Mouse (Mus musculus): ENCODE data around the gene Gpr37. TPM values are rescaled to one million over a fixed set of nuclear protein-coding genes. Genes with fewer than 3 reads are reported as not detected.
A peak's percentile ranks its signal among the peaks of the same experiment; 100 is the strongest.

The Gpr37 gene
- polyA plus RNA-seq, 1 experiment: 6.4 TPM

- TF ChIP-seq POLR2A (IDR thresholded peaks at IDR 0.05; ENCODE audit: control insufficient read depth, low read depth, low read length) (peak; percentile 19), CTCF (IDR thresholded peaks at IDR 0.05; ENCODE audit: control insufficient read depth, insufficient read depth, insufficient replicate concordance, low read depth, low read length) (no peak)
- H3K27ac ChIP-seq (ENCODE audit: control insufficient read depth, insufficient read depth, low read depth, low read length): 0 out of 2 replicates have a peak overlapping the region, but pooled peaks have one; percentile 26
- H3K27me3 ChIP-seq (ENCODE audit: control insufficient read depth, insufficient read depth, low read length): no peaks in the 10 kb centered on the region
Measured at GRCm38 (mm10) chr6:25689520-25690283, 827 bp downstream of the Gpr37 start.

GRCm38 (mm10) chr6:25688927-25689519 lies 1.5 kb downstream of the Gpr37 start:
- peaks cover 3% of the 10 kb centered on the region for H3K4me1 ChIP-seq (ENCODE audit: control insufficient read depth, insufficient read depth, low read length)
- no peaks in the 10 kb centered on the region for H3K27me3 ChIP-seq (ENCODE audit: control insufficient read depth, insufficient read depth, low read length)
- H3K27ac ChIP-seq (ENCODE audit: control insufficient read depth, insufficient read depth, low read depth, low read length): peak overlapping the region; percentile 18; the same call in 1 of the 2 replicates
- no peaks in the 10 kb centered on the region for H3K36me3 ChIP-seq (ENCODE audit: control insufficient read depth, insufficient read depth, low read length)
- no peak for TF ChIP-seq POLR2A (IDR thresholded peaks at IDR 0.05; ENCODE audit: control insufficient read depth, low read depth, low read length)
- TF ChIP-seq CTCF (IDR thresholded peaks at IDR 0.05; ENCODE audit: control insufficient read depth, insufficient read depth, insufficient replicate concordance, low read depth, low read length): no peak
- peak overlapping the region; percentile 78 for H3K4me3 ChIP-seq (ENCODE audit: control insufficient read depth, low read depth, low read length)

More at GRCm38 (mm10) chr6:25689520-25690283, 827 bp downstream of the Gpr37 start:
- peaks cover 3% of the 10 kb centered on the region for H3K4me1 ChIP-seq (ENCODE audit: control insufficient read depth, insufficient read depth, low read length)
- H3K4me3 ChIP-seq (ENCODE audit: control insufficient read depth, low read depth, low read length): peak overlapping the region; percentile 48
- no peaks in the 10 kb centered on the region for H3K36me3 ChIP-seq (ENCODE audit: control insufficient read depth, insufficient read depth, low read length)

- H3K4me3 ChIP-seq (ENCODE audit: control insufficient read depth, low read depth, low read length): no peak overlapping the region
- TF ChIP-seq CTCF (IDR thresholded peaks at IDR 0.05; ENCODE audit: control insufficient read depth, insufficient read depth, insufficient replicate concordance, low read depth, low read length): no peak
- TF ChIP-seq POLR2A (IDR thresholded peaks at IDR 0.05; ENCODE audit: control insufficient read depth, low read depth, low read length): no peak
- no peak overlapping the region for H3K27ac ChIP-seq (ENCODE audit: control insufficient read depth, insufficient read depth, low read depth, low read length)
- no peaks in the 10 kb centered on the region for H3K36me3 ChIP-seq (ENCODE audit: control insufficient read depth, insufficient read depth, low read length)
- H3K4me1 ChIP-seq (ENCODE audit: control insufficient read depth, insufficient read depth, low read length): peaks cover 3% of the 10 kb centered on the region
- H3K27me3 ChIP-seq (ENCODE audit: control insufficient read depth, insufficient read depth, low read length): no peaks in the 10 kb centered on the region
Measured at GRCm38 (mm10) chr6:25686760-25687200, 3.7 kb downstream of the Gpr37 start.

GRCm38 (mm10) chr6:25684391-25684790 lies 6.1 kb downstream of the Gpr37 start:
- Histone ChIP-seq H3K4me1 (ENCODE audit: control insufficient read depth, insufficient read depth, low read length) (no peaks in the 10 kb centered on the region; the same call in 1 of the 2 replicates), H3K36me3 (ENCODE audit: control insufficient read depth, insufficient read depth, low read length) (no peaks in the 10 kb centered on the region), H3K27ac (ENCODE audit: control insufficient read depth, insufficient read depth, low read depth, low read length) (no peak overlapping the region), H3K27me3 (ENCODE audit: control insufficient read depth, insufficient read depth, low read length) (no peaks in the 10 kb centered on the region), H3K4me3 (ENCODE audit: control insufficient read depth, low read depth, low read length) (no peak overlapping the region)
- TF ChIP-seq POLR2A (IDR thresholded peaks at IDR 0.05; ENCODE audit: control insufficient read depth, low read depth, low read length) (no peak), CTCF (IDR thresholded peaks at IDR 0.05; ENCODE audit: control insufficient read depth, insufficient read depth, insufficient replicate concordance, low read depth, low read length) (no peak)

GRCm38 (mm10) chr6:25675111-25675510 lies 15.4 kb downstream of the Gpr37 start:
- H3K4me3 ChIP-seq (ENCODE audit: control insufficient read depth, low read depth, low read length): no peak overlapping the region
- no peaks in the 10 kb centered on the region for H3K36me3 ChIP-seq (ENCODE audit: control insufficient read depth, insufficient read depth, low read length)
- no peaks in the 10 kb centered on the region for H3K27me3 ChIP-seq (ENCODE audit: control insufficient read depth, insufficient read depth, low read length)
- no peaks in the 10 kb centered on the region for H3K4me1 ChIP-seq (ENCODE audit: control insufficient read depth, insufficient read depth, low read length)
- no peak overlapping the region for H3K27ac ChIP-seq (ENCODE audit: control insufficient read depth, insufficient read depth, low read depth, low read length)
- no peak for TF ChIP-seq POLR2A (IDR thresholded peaks at IDR 0.05; ENCODE audit: control insufficient read depth, low read depth, low read length)
- TF ChIP-seq CTCF (IDR thresholded peaks at IDR 0.05; ENCODE audit: control insufficient read depth, insufficient read depth, insufficient replicate concordance, low read depth, low read length): no peak

GRCm38 (mm10) chr6:25673801-25674200 lies 16.7 kb downstream of the Gpr37 start:
- Histone ChIP-seq H3K4me3 (ENCODE audit: control insufficient read depth, low read depth, low read length) (no peak overlapping the region), H3K27ac (ENCODE audit: control insufficient read depth, insufficient read depth, low read depth, low read length) (no peak overlapping the region), H3K27me3 (ENCODE audit: control insufficient read depth, insufficient read depth, low read length) (no peaks in the 10 kb centered on the region), H3K4me1 (ENCODE audit: control insufficient read depth, insufficient read depth, low read length) (peaks cover 2% of the 10 kb centered on the region; the same call in 1 of the 2 replicates), H3K36me3 (ENCODE audit: control insufficient read depth, insufficient read depth, low read length) (no peaks in the 10 kb centered on the region)
- no peak for TF ChIP-seq POLR2A (IDR thresholded peaks at IDR 0.05; ENCODE audit: control insufficient read depth, low read depth, low read length)
- TF ChIP-seq CTCF (IDR thresholded peaks at IDR 0.05; ENCODE audit: control insufficient read depth, insufficient read depth, insufficient replicate concordance, low read depth, low read length): no peak

- Histone ChIP-seq H3K4me1 (ENCODE audit: control insufficient read depth, insufficient read depth, low read length) (peaks cover 2% of the 10 kb centered on the region; the same call in 1 of the 2 replicates), H3K4me3 (ENCODE audit: control insufficient read depth, low read depth, low read length) (no peak overlapping the region), H3K27ac (ENCODE audit: control insufficient read depth, insufficient read depth, low read depth, low read length) (no peak overlapping the region), H3K36me3 (ENCODE audit: control insufficient read depth, insufficient read depth, low read length) (no peaks in the 10 kb centered on the region), H3K27me3 (ENCODE audit: control insufficient read depth, insufficient read depth, low read length) (no peaks in the 10 kb centered on the region)
- no peak for TF ChIP-seq POLR2A (IDR thresholded peaks at IDR 0.05; ENCODE audit: control insufficient read depth, low read depth, low read length)
- no peak for TF ChIP-seq CTCF (IDR thresholded peaks at IDR 0.05; ENCODE audit: control insufficient read depth, insufficient read depth, insufficient replicate concordance, low read depth, low read length)
Measured at GRCm38 (mm10) chr6:25670150-25670549, 20.4 kb downstream of the Gpr37 start.

Data from testis, adult 2 months (tissue).